Mouse (Mus musculus) C2C12 (cell line): ENCODE data around the gene Enpp5.

ENCODE experiments used
- CEBPB ChIP-seq: IDR thresholded peaks from one replicate; pipeline ENCODE4 v1.6.1; 2011; ENCODE audit warnings: low read depth, mild to moderate bottlenecking, control low read depth, moderate library complexity
- CTCF ChIP-seq: IDR thresholded peaks from one replicate; pipeline ENCODE4 v1.5.1; 2011; ENCODE audit not compliant: control insufficient read depth, insufficient read depth, insufficient read length
- MAX ChIP-seq: IDR thresholded peaks from one replicate; pipeline ENCODE4 v1.6.1; 2011; ENCODE audit warnings: mild to moderate bottlenecking, control low read depth
- MYOD1 ChIP-seq: IDR thresholded peaks from one replicate; pipeline ENCODE4 v1.6.1; 2011; ENCODE audit warnings: low read depth; ENCODE audit not compliant: control insufficient read depth, insufficient read length
- MYOG ChIP-seq: IDR thresholded peaks from one replicate; pipeline ENCODE4 v1.6.1; 2011; ENCODE audit not compliant: control insufficient read depth, insufficient read length; ENCODE audit errors: extremely low read depth
- USF1 ChIP-seq: IDR thresholded peaks from one replicate; pipeline ENCODE4 v1.6.1; 2011; ENCODE audit warnings: low read depth, mild to moderate bottlenecking, control low read depth, moderate library complexity

GRCm38 (mm10) chr17:44076051-44076680 is 2.4 kb upstream of the Enpp5 start:
- TF ChIP-seq MYOG (no peak), CTCF (no peak), MYOD1 (no peak), CEBPB (no peak), MAX (no peak), USF1 (no peak)
